Mouse (Mus musculus): ENCODE results near the gene Rapgef4.
A peak's percentile ranks its signal among the peaks of the same experiment; 100 is the strongest.

Rapgef4 gene

DNA sequence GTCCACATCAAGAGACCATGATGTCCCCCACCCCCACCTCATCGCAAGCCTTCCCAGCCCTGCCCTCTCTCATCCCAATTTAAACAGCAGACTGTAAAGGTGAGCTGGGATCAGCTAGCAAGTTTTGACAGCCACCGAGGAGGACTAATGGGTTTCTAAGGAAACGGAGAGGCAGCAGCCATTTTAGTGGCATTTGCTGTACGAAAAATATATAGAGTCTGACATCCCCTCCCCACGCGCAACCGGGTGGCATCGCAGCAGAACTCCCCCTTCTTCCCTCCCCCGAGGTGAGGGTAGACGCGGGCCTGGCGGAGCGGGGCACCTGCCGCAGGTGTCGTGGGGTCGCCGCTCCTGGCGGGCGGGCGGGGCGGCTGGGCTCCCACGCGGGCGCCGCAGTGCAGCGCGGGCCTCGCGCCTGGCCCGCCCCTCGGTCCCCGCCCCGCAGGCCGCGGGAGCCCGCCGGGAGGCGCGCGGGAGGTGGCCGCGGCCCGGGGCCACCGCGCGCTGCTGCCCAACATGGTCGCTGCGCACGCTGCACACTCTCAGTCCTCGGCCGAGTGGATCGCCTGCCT is at the start of gene Rapgef4:
Rapgef4 (plus strand) TSS at position 470 of the 572 bp plus-strand sequence.
- DNase-seq (ENCODE audit: low spot score in 2 of 2): peak in 1 of 2 experiments; percentile 35

DNA sequence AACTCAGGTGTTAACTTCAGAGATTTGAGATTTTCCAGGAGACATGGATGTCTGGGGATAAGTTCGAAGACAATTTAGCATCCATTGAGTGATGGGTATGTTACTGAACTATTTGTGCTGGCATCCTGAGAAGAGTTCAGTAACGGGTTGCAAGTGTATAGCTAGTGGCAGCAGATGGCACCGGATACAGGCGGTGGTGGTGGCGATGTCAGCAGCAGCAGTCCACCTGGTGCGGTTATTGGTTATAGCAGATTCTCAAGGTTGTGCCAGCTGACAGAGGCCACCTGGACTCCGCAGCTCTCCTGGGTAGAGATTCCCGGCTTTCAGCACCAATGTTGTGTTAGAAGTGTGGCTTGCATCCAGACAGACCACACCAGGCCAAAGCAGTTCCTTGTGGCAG is 47.0 kb upstream of the Rapgef4 start:
- DNase-seq (ENCODE audit: low spot score in 2 of 2): no peak

DNA sequence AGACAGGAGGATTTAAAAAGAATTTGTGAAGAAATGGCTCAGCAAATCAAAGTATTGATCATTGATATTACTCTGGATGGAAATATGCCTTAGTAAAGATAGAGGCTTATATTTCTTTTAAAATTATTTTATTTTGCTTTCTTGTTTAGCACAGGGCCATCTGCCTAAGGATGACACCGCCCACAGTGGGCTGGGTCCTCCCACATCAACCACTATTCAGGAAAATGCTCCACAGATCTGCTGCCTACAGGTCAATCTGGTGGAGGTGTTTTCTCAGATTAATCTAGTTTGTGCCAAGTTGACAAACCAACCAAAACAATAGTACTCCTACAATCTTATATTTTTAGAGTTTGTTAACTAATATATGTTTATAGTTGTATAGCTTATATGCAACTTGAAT is 44.3 kb upstream of the Rapgef4 start:
- peak in 1 of 2 experiments; percentile 20 for DNase-seq (ENCODE audit: low spot score in 2 of 2)

DNA sequence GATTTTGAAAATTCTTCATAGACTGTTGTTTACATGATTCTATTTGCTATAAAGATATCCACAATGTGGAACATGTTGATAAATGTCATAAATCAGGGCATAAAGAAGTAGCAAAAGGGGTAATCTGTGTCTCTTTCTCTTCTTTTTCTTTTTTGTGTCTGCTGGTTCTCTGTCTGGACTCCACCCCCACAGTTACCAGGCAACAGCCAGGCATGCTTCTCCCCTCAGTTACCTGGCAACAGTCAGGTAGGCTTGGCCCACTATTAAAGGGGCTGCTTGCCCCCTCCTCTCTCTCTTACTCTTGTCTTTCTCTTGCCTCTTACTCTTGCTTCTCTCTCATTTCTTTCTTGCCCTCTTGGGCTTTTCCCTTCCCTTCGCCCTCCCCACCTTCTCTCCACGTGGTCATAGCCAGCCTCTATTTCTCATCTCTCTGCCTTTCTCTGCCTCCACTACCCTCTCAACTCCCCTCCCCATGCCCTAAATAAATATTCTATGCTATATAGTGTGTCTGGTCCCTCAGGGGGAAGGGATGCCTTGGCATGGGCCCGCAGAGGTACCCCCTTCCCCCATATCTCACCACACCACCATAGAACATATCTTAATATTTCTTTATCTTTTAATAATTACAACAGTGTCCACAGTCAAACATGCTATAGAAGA is 43.3 kb upstream of the Rapgef4 start:
- no peak for DNase-seq (ENCODE audit: low spot score in 2 of 2)

DNA sequence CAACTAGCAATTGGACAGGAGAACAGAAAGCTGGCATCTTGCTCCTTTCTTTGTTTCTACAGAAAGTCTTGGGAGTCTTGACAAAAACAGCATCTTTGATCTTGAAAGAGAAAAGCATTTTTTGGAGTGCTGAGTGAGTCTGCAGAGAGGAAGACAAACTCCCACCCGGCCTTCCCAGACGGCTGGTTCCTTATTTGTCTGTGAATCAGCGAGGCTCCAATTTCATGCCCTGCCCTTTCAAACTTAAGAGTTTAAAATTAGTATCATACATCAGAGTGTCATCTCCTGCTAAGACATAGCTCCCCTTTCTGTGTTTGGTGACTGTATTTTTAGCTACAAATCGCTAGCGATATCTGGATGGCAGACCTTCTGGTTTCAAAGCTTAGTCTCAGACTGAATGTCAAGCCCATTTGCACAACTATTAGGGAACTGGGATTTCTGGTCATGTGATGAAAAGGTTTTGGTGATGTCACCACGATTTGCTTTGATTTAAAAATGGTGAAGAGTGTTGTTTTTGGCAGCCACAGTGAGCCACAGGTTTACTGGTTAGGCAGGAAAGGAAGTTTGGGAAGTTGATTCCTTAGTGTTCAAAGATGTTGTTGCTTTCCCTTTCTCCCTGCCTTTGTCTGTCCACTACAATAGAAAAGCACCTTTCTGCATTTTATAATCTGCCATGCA is 42.2 kb upstream of the Rapgef4 start:
- DNase-seq (ENCODE audit: low spot score in 2 of 2): peak in 1 of 2 experiments; percentile 27

DNA sequence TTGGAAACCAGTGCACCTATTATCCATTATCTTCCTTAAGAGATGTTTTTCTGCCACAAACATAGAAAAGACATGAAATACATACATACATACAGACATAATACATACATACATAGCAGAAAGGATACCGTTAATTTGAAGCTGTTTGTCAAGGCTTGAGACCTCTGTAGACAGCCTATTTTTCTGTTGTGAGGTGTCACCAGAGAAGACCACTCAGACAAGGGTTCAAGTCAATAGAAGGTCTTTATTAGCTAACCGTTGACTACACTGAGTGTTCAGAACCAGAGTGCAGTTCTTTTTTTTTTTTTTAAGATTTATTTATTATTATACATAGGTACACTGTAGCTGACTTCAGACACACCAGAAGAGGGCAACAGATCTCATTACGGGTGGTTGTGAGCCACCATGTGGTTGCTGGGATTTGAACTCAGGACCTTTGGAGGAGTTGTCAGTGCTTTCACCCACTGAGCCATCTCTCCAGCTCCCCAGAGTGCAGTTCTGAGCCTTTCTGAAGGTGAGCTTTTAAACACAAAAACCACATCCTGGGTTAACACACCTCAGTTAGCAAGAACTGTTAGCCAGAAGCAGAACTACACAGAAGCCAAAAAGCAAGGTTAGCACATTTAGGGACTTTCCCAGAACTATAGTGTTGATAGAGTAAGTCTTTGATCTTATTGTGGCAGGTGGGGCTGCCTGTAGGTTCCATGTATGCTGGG is 39.9 kb upstream of the Rapgef4 start:
- no peak for DNase-seq (ENCODE audit: low spot score in 2 of 2)

DNA sequence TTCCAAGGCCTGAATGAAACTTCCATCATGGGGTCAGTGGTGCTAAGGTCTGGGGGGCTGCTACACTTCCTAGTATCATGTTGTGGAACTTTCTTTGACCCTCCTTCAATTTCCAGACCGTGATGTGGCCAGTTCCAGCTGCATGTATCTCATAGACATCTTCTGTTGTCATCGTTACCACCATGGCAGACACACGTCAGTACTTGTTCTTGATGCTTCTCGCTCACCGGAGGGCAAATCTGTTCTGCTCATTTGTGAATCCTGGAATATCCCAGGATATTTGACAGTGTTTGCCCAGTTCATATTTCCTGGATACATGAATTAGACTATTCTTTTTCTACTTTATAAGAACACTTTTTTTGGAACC is 39.3 kb upstream of the Rapgef4 start:
- DNase-seq (ENCODE audit: low spot score in 2 of 2): no peak

DNA sequence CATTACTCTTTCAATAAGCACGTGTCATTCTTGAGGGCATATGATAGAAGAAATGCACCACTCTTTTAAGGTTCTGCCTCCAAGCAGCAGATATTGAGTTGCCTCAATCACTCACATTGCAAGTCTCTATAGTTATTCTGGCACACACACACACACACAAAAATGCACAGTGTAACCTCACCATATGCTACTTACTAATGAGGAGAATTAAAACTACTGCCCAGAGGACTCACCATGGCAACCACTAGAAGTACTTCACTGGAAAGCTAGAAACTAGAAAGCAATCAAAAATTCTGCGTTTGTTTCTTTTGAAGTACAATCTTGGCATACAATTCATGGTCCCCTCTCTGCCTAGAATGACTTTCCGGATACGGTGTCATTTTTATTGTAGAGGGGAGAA is 29.8 kb upstream of the Rapgef4 start:
- DNase-seq (ENCODE audit: low spot score in 2 of 2): no peak

DNA sequence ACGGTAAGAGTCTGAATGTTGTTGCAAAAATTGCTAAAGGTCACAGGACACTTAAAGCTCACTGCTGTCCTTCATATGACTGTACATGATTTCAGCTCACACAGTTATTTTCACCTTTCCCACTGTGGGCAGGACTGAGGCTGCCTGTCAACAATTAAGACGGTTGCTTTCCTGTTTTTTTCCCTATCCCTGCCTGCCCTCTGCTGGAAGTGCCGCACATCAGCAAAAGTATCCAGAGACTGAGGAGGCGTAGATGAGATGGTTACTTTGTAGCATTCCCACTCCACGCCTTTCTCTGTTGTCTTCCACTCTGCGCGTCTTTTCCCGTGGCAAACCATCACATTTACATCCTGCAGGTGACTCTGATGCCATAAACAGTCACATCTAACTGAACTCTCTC is 25.4 kb upstream of the Rapgef4 start:
- DNase-seq (ENCODE audit: low spot score in 2 of 2): peak; percentile 58 to 69

DNA sequence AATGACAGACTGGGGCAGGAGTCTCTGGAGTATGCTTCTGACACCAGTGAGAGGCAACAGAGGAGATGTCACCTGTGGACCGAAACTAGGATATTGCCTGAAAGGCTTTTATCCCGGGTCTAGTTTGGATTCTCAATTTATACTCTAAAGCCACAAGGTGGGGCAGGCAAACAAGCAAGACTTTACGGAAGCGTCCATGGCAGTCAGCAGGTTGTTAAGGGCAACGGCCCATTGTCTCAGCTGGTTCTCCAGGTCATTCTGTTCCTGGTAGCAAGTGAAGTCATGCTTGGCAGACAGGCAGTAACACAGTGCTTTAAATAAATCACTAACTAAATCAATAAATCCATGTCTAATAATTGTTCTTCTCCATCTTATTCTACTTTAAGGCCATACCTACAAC is 24.6 kb upstream of the Rapgef4 start:
- no peak for DNase-seq (ENCODE audit: low spot score in 2 of 2)

DNA sequence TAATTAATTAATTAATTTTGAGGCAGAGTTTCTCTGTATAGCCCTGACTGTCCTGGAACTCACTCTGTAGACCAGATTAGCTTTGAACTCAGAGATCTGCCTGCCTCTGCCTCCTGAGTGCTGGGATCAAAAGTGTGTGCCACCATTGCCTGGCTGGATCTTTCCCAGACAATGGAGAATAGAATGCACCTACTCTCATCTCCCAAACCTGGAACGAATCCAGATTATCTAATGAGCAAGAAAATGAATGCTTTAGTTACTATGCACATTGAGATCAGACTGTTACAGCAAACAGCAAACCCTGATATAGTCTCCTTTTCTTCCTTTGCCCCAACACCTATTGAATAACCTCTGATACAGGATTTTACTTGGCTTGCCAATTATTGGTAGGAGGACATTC is 23.1 kb upstream of the Rapgef4 start:
- no peak for DNase-seq (ENCODE audit: low spot score in 2 of 2)

DNA sequence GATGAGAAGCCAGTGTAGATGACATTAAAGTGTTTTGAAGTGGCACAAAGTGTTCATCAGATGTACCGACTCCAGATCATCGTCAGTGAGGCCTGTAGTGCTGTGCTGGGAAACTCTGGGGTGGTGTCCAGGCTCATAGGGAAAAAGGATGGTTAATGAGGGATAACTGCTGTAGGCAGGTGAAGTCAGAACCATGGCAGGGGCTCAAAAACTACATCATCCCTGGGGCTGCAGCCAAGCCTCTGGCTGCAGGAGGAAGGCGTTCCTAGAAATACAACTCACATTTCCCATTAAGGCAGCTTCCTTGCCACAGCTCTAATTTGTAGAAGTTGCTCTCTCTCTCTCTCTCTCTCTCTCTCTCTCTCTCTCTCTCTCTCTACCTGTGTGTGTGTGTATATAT is 22.6 kb upstream of the Rapgef4 start:
- DNase-seq (ENCODE audit: low spot score in 2 of 2): no peak

DNA sequence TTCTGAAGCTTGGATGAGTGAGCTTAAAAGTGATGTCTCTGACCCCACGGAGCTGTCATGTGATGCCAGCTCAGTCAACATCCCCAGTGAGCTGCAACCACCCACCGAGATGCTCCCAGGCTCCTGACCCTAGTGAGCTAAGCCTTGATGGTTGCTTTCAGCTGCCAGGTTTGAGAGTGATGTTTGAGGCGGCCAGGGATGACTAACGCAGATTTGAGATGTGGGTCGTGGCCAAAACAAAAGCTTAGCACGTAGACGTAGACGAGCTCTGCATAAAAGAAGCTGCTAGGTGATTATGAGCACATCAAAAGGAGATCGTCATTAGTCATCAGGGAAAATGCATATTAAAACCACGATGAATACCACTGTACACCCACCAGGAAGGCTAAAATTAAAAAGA is 16.8 kb upstream of the Rapgef4 start:
- no peak for DNase-seq (ENCODE audit: low spot score in 2 of 2)

DNA sequence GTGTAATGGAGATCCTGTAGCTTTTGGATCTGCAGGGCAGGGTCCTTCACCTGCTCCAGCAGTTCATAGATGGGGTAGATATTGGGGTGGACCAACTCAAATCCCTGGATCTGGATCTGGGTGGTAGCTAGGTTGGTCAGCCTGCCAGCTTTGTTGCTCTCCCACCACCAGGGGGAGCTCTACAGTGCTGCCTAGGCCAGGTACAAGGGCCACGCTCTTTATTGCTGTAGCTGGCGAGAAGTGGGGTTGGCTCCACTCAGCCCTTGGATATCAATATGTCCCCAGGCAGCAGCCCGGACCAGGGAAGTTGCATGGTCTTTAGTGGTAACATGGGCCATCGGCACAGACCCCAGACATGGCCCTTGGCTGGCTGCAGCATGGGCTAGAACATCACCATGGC is 15.6 kb upstream of the Rapgef4 start:
- no peak for DNase-seq (ENCODE audit: low spot score in 2 of 2)

DNA sequence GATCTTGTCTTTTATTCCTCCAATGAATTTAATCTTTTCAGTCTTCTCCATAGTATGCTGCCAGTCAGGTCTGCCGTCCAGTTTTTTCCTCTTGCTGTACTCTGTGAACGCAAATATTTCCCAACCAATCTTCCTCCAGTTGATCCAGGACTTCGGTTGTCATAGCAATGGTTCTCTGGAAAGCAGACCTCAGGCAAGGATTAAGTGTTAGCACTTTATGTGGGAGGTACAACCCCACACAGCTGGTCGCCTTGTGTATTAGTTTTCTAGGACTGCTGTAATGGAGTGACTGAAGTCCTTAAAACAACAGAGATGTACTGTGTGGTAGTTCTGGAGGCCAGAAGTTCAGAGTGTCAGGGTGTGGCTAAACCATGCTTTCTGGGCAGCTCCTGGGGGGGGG is 14.3 kb upstream of the Rapgef4 start:
- DNase-seq (ENCODE audit: low spot score in 2 of 2): no peak

DNA sequence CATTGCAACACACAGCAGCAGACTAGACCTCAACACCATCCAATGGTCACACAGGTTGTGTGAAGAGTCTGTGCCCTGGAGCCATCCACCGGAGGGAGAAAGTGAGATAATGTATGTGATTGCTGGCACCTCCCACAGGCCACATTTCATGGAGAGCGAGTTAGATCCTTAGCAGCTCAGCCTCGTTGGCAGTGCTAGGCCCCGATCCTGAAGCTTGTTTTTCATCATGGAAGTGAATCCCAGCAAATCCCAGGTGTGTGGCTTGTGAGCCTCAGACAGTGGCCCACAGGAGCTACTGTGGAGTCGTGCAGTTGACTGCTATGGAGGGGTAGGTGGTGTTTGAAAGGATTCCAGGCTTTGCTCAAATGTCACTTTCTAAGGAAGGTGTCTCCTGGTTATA is 13.2 kb upstream of the Rapgef4 start:
- no peak for DNase-seq (ENCODE audit: low spot score in 2 of 2)

DNA sequence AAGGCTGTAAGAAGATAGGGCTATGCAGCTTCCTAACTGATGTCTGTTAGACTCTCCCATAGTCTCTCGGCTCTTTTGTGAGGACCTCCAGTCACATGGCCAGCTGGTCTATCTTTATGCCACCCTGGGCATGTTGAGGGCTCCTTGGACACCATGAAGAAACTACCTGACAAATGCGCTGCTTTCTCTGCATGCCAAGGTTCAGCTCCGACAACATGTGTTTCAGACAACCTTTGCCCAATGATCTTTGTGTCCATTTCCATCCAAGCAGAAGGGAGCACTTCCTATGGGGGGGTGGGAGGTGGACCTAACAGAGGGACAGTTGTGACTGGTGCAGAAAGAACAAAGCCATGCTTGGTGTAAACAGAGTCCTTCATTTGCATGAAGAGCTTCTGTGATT is 7.4 kb upstream of the Rapgef4 start:
- no peak for DNase-seq (ENCODE audit: low spot score in 2 of 2)

DNA sequence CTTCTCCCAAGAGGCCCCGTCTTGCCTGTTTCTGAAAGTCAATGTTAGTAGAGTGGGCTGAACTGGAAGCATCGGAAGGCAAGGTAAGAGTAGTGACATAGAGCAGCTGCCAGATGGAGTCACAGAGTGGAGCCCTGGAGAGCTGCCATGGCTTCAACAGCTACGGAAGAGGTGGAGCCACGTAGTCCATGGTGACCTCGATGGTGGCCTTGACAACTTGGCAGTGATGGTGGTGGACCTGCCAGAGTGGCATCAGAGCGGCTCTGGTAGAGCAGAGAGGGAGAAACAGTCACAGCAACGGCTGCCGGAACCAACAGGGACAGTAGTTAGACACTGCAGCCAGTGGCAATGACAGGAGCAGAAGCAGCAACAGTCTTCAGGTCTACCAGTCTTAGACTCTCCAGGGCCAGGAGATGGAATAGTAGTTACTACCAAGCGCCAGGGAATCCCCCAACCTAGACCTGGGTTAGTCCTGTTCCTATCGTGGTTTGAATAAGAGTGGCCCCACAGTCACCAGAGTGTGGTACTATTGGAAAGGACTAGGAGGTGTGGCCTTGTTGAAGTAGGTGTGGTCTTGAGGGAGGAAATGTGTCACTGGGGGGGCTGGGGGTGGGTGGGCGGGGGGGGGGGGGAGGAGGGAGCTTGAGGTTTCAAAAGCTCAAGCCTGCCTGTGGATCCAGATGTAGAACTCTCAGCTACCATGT is 6.7 kb upstream of the Rapgef4 start:
- no peak for DNase-seq (ENCODE audit: low spot score in 2 of 2)

DNA sequence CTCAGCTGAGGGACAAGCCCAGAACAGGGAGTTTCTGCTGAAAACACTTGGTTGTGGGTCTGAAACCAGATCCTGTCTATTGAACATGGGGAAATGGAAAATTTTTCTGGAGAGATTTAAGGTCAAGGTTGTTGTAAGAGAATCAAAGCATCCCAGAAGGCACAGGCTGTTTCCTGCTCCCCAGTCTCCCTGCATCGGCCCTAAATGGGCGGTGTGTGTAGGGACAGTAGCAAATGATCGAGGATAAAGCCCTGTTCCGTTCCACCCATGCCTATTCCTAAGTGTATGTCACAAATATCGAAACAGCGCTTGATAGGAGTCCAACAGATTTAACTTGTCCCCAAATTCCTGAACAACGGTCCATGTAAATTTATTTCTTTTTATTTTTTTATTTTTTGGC is 1.1 kb upstream of the Rapgef4 start:
- DNase-seq (ENCODE audit: low spot score in 2 of 2): no peak

DNA sequence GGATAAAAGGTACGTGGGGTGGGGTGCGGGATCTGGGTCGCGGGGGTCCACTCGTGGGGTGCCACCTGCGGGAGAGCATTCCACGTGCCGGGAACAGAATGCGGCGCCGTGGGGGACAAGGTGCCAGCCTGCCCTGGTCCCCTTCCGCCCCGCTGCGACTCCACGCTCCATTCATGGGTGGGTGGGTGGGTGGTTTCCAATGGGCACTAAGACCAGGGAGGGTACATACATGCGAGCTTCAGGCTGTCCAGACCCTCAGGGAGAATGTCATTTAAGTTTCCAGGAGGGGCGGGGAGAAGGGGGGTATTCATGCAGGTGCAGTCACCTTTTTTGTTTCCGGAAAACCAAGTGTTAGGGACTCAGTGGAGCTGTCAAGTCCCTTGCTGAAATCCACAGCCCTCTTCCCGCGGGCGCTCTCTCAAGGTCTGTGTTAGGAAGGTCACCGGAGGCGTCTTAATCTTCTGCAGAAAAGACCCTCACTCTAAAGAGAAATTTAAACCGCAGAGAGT is 357 bp downstream of the Rapgef4 start:
- no peak for DNase-seq (ENCODE audit: low spot score in 2 of 2)

DNA sequence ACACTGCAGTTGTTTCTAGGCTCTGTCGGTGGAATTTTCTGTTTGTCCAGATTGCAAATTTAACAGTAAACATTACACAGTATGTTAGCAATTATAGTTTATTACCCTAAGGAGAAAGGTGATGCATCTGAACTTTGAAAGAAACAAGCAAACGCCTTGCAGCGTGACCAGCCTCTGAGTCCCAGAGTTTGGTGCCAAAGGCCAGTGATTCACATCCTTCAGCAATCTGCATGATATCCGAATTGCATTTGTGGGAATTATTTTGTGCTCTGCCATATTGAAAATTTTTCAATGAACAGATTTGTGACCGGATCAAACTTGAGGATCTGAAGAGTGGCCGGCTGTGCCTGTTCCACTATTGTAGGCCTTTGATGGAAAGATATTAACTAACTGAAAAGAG is 856 bp downstream of the Rapgef4 start:
- peak in 1 of 2 experiments; percentile 24 for DNase-seq (ENCODE audit: low spot score in 2 of 2)
